Mouse (Mus musculus): ENCODE results near the gene Spindoc. TPM values are rescaled to one million over a fixed set of nuclear protein-coding genes. Genes with fewer than 3 reads are reported as not detected.

Gene Spindoc
- total and polyA plus RNA-seq, 3 experiments = 9.0 to 21.7 (median 10.6) TPM

GRCm38 (mm10) chr19:7341512-7342397, 41.0 kb downstream of the Spindoc start, which contains the start of gene Mark2 (continued):
- TF ChIP-seq USF2 (conservative IDR thresholded peaks at IDR 0.05; ENCODE audit: low read depth, low read length) (no peak), MYC (IDR thresholded peaks at IDR 0.05; ENCODE audit: low read depth, low read length) (peak; percentile 53; the same call in 1 of the 2 replicates), IRF4 (IDR thresholded peaks at IDR 0.05; ENCODE audit: low read depth, low read length) (no peak), TBP (conservative IDR thresholded peaks at IDR 0.05; ENCODE audit: low read depth, low read length) (0 out of 2 replicates have a peak, but pooled peaks have one; percentile 16), ZNF384 (IDR thresholded peaks at IDR 0.05; ENCODE audit: low read depth, low read length) (no peak), CHD1 (IDR thresholded peaks at IDR 0.05; ENCODE audit: low read depth, low read length) (no peak), JUND (conservative IDR thresholded peaks at IDR 0.05; ENCODE audit: low read depth, low read length) (no peak), SIN3A (IDR thresholded peaks at IDR 0.05; ENCODE audit: low read length) (peak; percentile 95), MAZ (IDR thresholded peaks at IDR 0.05; ENCODE audit: low read depth, low read length) (no peak), ZMIZ1 (IDR thresholded peaks at IDR 0.05; ENCODE audit: low read depth, low read length) (no peak), CTCF (conservative IDR thresholded peaks at IDR 0.05 in 1 of 2, IDR thresholded peaks at IDR 0.05 in 1 of 2; ENCODE audit: low read depth in 2 of 2, low read length in 2 of 2) (no peak)

- Histone ChIP-seq H3K4me2 (ENCODE audit: insufficient read depth, low read depth, poor library complexity, severe bottlenecking) (peak overlapping the region; percentile 70), H3K9ac (ENCODE audit: insufficient read depth, low read depth) (peak overlapping the region; percentile 87), H3K79me2 (replicated peaks; ENCODE audit: control insufficient read depth, extremely low read depth, insufficient read depth, poor library complexity, severe bottlenecking) (peaks cover 34% of the 10 kb centered on the region), H3K27ac (ENCODE audit: insufficient read depth, low read depth) (no peak overlapping the region), H3K4me3 (replicated peaks in 1 of 3; ENCODE audit: low read depth in 2 of 3, low read length in 2 of 3, poor library complexity in 1 of 3) (peak overlapping the region; percentile 79 to 90 (median 85)), H3K4me1 (ENCODE audit: control insufficient read depth in 1 of 2, insufficient read depth in 2 of 2) (peaks cover 16 to 58% of the 10 kb centered on the region in 2 experiments), H3K9me3 (replicated peaks; ENCODE audit: low read length) (no peaks in the 10 kb centered on the region), H3K27me3 (replicated peaks) (no peaks in the 10 kb centered on the region), H3K36me3 (replicated peaks in 1 of 2; ENCODE audit: control insufficient read depth in 1 of 2, insufficient read depth in 1 of 2, low read length in 1 of 2) (peaks cover 0 to 26% of the 10 kb centered on the region in 2 experiments)
- dilution Hi-C loops (cut with MboI; ENCODE audit: extremely low pct_ligation_motif_present, extremely low pct_unique_long_range_greater_than_20kb, low sequenced_read_pairs) = no loop called here
- peak; percentile 7; the same call in 1 of the 2 replicates for TF ChIP-seq SIN3A (IDR thresholded peaks at IDR 0.05; ENCODE audit: low read length)
- no peak for TF ChIP-seq ZNF384 (IDR thresholded peaks at IDR 0.05; ENCODE audit: low read depth, low read length)
- peak; percentile 100 for TF ChIP-seq UBTF (IDR thresholded peaks at IDR 0.05; ENCODE audit: low read depth, low read length)
- in situ Hi-C loops (cut with MboI; ENCODE audit: low pct_ligation_motif_present, low pct_unique_long_range_greater_than_20kb, low sequenced_read_pairs) = no loop called here
- no peak for DNase-seq (ENCODE audit: extremely low read depth)
Observed at GRCm38 (mm10) chr19:7340780-7341475, 41.9 kb downstream of the Spindoc start.

GRCm38 (mm10) chr19:7340371-7340779, 42.4 kb downstream of the Spindoc start:
- Histone ChIP-seq H3K4me3 (replicated peaks in 1 of 3; ENCODE audit: low read depth in 2 of 3, low read length in 2 of 3, poor library complexity in 1 of 3) (peak overlapping the region; percentile 79 to 90 (median 85)), H3K27ac (ENCODE audit: insufficient read depth, low read depth) (no peak overlapping the region), H3K27me3 (replicated peaks) (no peaks in the 10 kb centered on the region), H3K36me3 (replicated peaks in 1 of 2; ENCODE audit: control insufficient read depth in 1 of 2, insufficient read depth in 1 of 2, low read length in 1 of 2) (peaks cover 0 to 30% of the 10 kb centered on the region in 2 experiments), H3K79me2 (replicated peaks; ENCODE audit: control insufficient read depth, extremely low read depth, insufficient read depth, poor library complexity, severe bottlenecking) (peaks cover 36% of the 10 kb centered on the region), H3K4me1 (ENCODE audit: control insufficient read depth in 1 of 2, insufficient read depth in 2 of 2) (peaks cover 19 to 63% of the 10 kb centered on the region in 2 experiments), H3K4me2 (ENCODE audit: insufficient read depth, low read depth, poor library complexity, severe bottlenecking) (peak overlapping the region; percentile 70), H3K9ac (ENCODE audit: insufficient read depth, low read depth) (peak overlapping the region; percentile 87), H3K9me3 (replicated peaks; ENCODE audit: low read length) (no peaks in the 10 kb centered on the region)
- TF ChIP-seq ZKSCAN1 (IDR thresholded peaks at IDR 0.05; ENCODE audit: borderline replicate concordance, low read depth, low read length) = no peak
- TF ChIP-seq ZMIZ1 (IDR thresholded peaks at IDR 0.05; ENCODE audit: low read depth, low read length) = no peak
- 0 out of 2 replicates have a peak, but pooled peaks have one; percentile 33 for TF ChIP-seq NRF1 (IDR thresholded peaks at IDR 0.05; ENCODE audit: low read depth, low read length)
- TF ChIP-seq JUND (conservative IDR thresholded peaks at IDR 0.05; ENCODE audit: low read depth, low read length) = no peak
- no peak for TF ChIP-seq GABPA (IDR thresholded peaks at IDR 0.05; ENCODE audit: insufficient replicate concordance, low read depth, low read length)
- no peak for TF ChIP-seq RAD21 (IDR thresholded peaks at IDR 0.05; ENCODE audit: low read depth, low read length)
- no peak for TF ChIP-seq NELFE (IDR thresholded peaks at IDR 0.05; ENCODE audit: low read depth, low read length)
- no peak for TF ChIP-seq CHD1 (IDR thresholded peaks at IDR 0.05; ENCODE audit: low read depth, low read length)
- TF ChIP-seq MAX (IDR thresholded peaks at IDR 0.05; ENCODE audit: low read length) = no peak
- 0 out of 2 replicates have a peak, but pooled peaks have one; percentile 28 for TF ChIP-seq SIN3A (IDR thresholded peaks at IDR 0.05; ENCODE audit: low read length)
- no peak for TF ChIP-seq MEF2A (IDR thresholded peaks at IDR 0.05; ENCODE audit: borderline replicate concordance, low read depth, low read length)
- dilution Hi-C loops (cut with MboI; ENCODE audit: extremely low pct_ligation_motif_present, extremely low pct_unique_long_range_greater_than_20kb, low sequenced_read_pairs) (no loop called here), in situ Hi-C loops (cut with MboI; ENCODE audit: low pct_ligation_motif_present, low pct_unique_long_range_greater_than_20kb, low sequenced_read_pairs) (no loop called here)
- DNase-seq (ENCODE audit: extremely low read depth) = no peak

All from CH12.LX (cell line).